Mouse (Mus musculus) heart, adult 2 months (tissue): ENCODE data around the gene Klhdc7b.

Experiments
- CTCF ChIP-seq: fragments of 200-600 bp; IDR thresholded peaks from 2 replicates; pipeline ENCODE4 v1.8.1; 2022; ENCODE audit warnings: antibody characterized with exemption, mild to moderate bottlenecking, moderate library complexity
- EP300 ChIP-seq: fragments of 200-500 bp; IDR thresholded peaks from 2 replicates; pipeline ENCODE4 v1.6.1; 2011; ENCODE audit warnings: low read depth, low read length, control low read depth; ENCODE audit not compliant: insufficient read depth
- POLR2A ChIP-seq: fragments of 200-500 bp; IDR thresholded peaks from 2 replicates; pipeline ENCODE4 v1.6.1; 2011; ENCODE audit warnings: mild to moderate bottlenecking, low read depth, low read length, control low read depth; ENCODE audit not compliant: insufficient read depth

DNA sequence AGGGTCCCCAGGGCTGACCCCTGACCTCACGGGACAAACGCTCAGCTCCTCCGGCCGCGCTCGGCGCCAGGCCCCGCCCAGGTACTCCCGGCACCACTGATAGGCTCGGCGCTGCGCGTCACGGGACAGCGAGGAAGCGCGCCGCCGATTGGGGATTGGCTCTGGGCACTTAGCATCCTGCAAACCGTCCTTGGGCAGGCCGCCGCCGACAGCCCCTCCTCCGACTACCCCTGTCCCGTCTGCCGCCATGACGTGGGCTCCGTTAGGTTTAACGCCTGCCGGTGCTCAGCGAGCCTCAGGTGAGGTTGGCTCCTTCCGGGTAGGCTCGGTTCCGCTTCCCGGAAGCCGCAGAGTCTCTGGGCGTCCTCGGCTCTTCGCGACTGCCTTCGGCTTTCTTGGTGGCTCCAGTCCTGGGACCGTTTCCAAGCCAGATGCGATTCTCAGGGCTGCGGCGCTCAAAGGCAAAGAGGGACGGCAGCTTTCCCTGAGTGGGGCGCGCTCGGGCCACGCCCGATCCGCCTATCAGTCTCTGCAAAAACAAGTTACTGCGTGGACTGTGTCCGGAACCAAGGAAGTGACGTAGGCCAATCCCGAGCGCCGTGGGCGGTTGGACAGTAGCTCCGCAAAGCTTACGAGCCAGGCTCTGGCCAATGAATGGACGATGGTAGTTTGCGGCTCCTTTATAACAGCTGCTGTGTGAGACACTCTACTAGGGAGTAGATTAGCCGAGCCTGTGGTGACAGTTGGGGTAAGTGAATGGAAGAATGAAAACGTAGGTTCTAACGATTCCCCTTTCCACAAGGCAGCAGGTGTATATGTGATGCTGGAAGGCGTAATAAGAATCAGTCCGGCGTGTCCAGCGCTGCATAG lies 44.9 kb downstream of the Klhdc7b start, which contains the start of the genes C730034F03Rik, Gm44502 and Chkb:
- peak; percentile 78 for TF ChIP-seq POLR2A
- TF ChIP-seq CTCF = no peak
- peak; percentile 57; the same call in 1 of the 2 replicates for TF ChIP-seq EP300
